Mouse (Mus musculus) neural tube, embryonic 13.5 days (tissue): ENCODE results near the gene Sft2d1. TPM values are rescaled to one million over a fixed set of nuclear protein-coding genes. Genes with fewer than 3 reads are reported as not detected.

ENCODE experiments used
- ATAC-seq: fragments of 200-750 bp; cut with Nextera tagmentation; 2 replicates; pipeline ENCODE4 v1.8.0; 2017; ENCODE audit warnings: low read depth, mild to moderate bottlenecking, moderate TSS enrichment, moderate library complexity
- H3K27ac ChIP-seq: fragments of 300-500 bp; sonication (generic); replicated peaks from 2 replicates; pipeline ENCODE4 v1.5.1; 2015; ENCODE audit warnings: moderate library complexity, mild to moderate bottlenecking, inconsistent platforms
- H3K27me3 ChIP-seq: fragments of 300-500 bp; sonication (generic); 2 replicates; pipeline ENCODE4 v1.6.1; 2015; ENCODE audit warnings: mild to moderate bottlenecking, inconsistent platforms
- H3K36me3 ChIP-seq: fragments of 300-500 bp; sonication (generic); 2 replicates; pipeline ENCODE4 v1.6.1; 2015; ENCODE audit warnings: mild to moderate bottlenecking, inconsistent platforms
- H3K4me1 ChIP-seq: fragments of 300-500 bp; sonication (generic); replicated peaks from 2 replicates; pipeline ENCODE4 v1.6.1; 2015; ENCODE audit warnings: inconsistent platforms
- H3K4me2 ChIP-seq: fragments of 300-500 bp; sonication (generic); 2 replicates; pipeline ENCODE4 v1.6.1; 2015; ENCODE audit warnings: inconsistent platforms, mild to moderate bottlenecking, moderate library complexity
- H3K4me3 ChIP-seq: fragments of 300-500 bp; sonication (generic); 2 replicates; pipeline ENCODE4 v1.5.1; 2015; ENCODE audit warnings: mild to moderate bottlenecking, inconsistent platforms
- H3K9ac ChIP-seq: fragments of 300-500 bp; sonication (generic); 2 replicates; pipeline ENCODE4 v1.6.1; 2015; ENCODE audit warnings: moderate library complexity, mild to moderate bottlenecking, inconsistent platforms
- H3K9me3 ChIP-seq: fragments of 300-500 bp; sonication (generic); 2 replicates; pipeline ENCODE4 v1.6.1; 2016; ENCODE audit warnings: inconsistent platforms
- WGBS: fragments of 180-500 bp; shearing (Covaris S2); methylation state at CpG from one replicate; pipeline ENCODE4 v1.1.7; 2015; 5-methylcytosine and 5-hydroxymethylcytosine counted together
- polyA plus RNA-seq: library from polyadenylated mRNA; unstranded; fragments of >200 nt; fragmentation: Nextera tagmentation; extraction: Ambion mirVana; gene quantifications from 2 replicates; pipeline ENCODE4 v1.2.1, GENCODE M21; 2015

Sft2d1 gene
- polyA plus RNA-seq, 1 experiment from 2014 or later, result 165 TPM

DNA sequence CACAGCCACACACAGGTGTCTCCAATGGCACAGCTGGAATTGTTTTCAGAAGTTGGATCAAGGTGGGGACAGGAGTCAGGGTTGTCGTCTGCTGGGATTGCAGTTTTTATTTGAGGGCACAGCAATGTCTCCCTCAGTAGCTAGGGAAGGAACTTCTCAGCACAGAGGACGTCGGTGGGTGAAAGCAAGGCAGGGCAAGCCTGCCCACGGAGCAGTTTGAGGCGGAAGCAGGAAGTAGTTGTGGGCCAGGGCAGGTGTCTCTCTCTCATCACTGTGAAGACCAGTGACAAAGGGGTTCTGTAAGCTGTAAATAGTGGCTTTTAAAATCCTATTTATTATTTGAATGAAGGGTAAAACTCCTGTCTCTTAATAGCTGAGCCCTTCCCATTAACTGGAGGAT lies 31.8 kb downstream of the Sft2d1 start:
- Histone ChIP-seq H3K27ac (no peak overlapping the region), H3K36me3 (no peaks in the 10 kb centered on the region), H3K9me3 (no peaks in the 10 kb centered on the region), H3K4me3 (no peak overlapping the region; the same call in 1 of the 2 replicates), H3K27me3 (peaks cover 33% of the 10 kb centered on the region), H3K4me2 (peak overlapping the region; percentile 98), H3K4me1 (peaks cover 43% of the 10 kb centered on the region), H3K9ac (0 out of 2 replicates have a peak overlapping the region, but pooled peaks have one; percentile 38)
- 55% methylated on average over 5 of the region's 5 CpGs for WGBS
- no peak for ATAC-seq

DNA sequence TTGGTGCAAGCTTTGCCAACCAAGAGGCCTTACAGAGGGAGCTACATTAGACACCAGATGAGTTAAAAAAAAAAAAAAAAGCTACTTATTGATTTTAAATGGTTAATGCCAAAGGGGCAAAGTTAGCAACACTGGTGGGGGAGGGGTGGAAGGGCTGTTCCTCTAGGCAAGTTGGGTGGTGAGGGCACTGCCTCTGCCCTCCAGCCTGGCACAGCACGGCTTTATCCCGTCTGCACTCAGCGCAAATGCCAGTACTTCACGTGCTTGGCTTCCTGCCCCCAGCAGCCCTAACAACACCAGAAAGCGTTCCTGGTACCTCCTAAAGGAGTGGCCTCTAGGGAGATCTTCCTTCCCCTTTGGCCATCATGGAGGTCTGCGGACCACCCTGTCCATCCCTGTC lies 32.5 kb downstream of the Sft2d1 start:
- 78% methylated on average over 6 of the region's 6 CpGs for WGBS
- peaks cover 43% of the 10 kb centered on the region for H3K4me1 ChIP-seq

DNA sequence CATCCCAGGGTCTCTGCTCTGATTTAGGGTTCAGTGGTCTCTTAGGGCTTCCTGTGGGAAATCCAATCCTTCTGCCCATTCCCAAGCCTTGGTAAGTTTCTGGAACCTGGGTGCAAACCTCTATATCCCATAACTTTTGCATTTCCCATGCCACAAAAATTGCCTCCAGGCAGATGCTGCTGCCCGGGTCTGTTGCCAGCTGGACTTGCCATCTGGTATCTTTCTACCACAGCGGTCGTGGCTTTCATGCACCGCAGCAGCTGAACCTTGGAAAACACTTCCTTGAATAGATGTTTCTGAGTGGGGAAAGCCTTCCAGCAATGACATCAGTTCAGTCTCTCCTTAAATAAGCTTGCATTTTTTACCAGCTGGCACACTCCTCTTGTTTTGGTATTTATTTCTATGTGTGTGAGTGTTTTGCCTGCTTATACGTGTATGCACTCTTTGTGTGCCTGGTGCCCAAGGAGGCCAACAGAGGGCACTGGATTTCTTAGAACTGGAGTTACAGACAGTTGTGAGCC lies 36.9 kb downstream of the Sft2d1 start:
- H3K36me3 ChIP-seq, result no peaks in the 10 kb centered on the region
- WGBS, result 71% methylated on average over 5 of the region's 5 CpGs

More for the DNA sequence above, 32.5 kb downstream of the Sft2d1 start:
- ATAC-seq, result no peak
- Histone ChIP-seq H3K27me3 (peaks cover 30% of the 10 kb centered on the region), H3K36me3 (no peaks in the 10 kb centered on the region), H3K9me3 (no peaks in the 10 kb centered on the region), H3K27ac (no peak overlapping the region), H3K9ac (no peak overlapping the region), H3K4me2 (peak overlapping the region; percentile 98), H3K4me3 (no peak overlapping the region)

DNA sequence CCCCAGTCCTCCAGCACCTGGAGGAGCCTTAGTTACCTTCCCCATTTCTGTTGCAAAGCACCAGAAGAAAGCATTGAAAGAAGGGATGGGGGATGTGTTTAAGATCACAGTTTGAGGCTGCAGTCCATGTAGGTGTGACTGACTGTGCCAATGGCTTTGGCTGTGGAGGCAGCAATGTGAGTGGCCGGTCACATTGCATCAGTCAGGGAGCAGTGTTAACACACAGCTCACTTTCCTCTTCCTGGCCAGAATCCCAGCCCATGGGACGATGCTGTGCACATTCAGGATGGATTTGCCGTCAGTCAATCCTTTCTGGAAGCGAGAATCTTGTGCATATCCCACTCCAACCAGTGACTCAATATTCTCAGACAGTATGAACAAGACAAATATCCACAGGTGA lies 38.0 kb downstream of the Sft2d1 start:
- H3K9me3 ChIP-seq, result no peaks in the 10 kb centered on the region
- H3K27ac ChIP-seq, result no peak overlapping the region
- no peak overlapping the region for H3K4me2 ChIP-seq
- peaks cover under 1% of the 10 kb centered on the region; the same call in 1 of the 2 replicates for H3K4me1 ChIP-seq
- no peak overlapping the region for H3K9ac ChIP-seq
- no peaks in the 10 kb centered on the region for H3K27me3 ChIP-seq
- no peaks in the 10 kb centered on the region for H3K36me3 ChIP-seq
- H3K4me3 ChIP-seq, result no peak overlapping the region
- ATAC-seq, result no peak
- WGBS, result 89% methylated on average over 4 of the region's 4 CpGs

More for the DNA sequence above, 36.9 kb downstream of the Sft2d1 start:
- ATAC-seq, result no peak
- peaks cover 10% of the 10 kb centered on the region for H3K4me1 ChIP-seq
- no peak overlapping the region for H3K4me2 ChIP-seq
- H3K27me3 ChIP-seq, result peaks cover 4% of the 10 kb centered on the region; the same call in 1 of the 2 replicates
- no peaks in the 10 kb centered on the region for H3K9me3 ChIP-seq
- no peak overlapping the region for H3K27ac ChIP-seq
- no peak overlapping the region for H3K9ac ChIP-seq
- no peak overlapping the region for H3K4me3 ChIP-seq

DNA sequence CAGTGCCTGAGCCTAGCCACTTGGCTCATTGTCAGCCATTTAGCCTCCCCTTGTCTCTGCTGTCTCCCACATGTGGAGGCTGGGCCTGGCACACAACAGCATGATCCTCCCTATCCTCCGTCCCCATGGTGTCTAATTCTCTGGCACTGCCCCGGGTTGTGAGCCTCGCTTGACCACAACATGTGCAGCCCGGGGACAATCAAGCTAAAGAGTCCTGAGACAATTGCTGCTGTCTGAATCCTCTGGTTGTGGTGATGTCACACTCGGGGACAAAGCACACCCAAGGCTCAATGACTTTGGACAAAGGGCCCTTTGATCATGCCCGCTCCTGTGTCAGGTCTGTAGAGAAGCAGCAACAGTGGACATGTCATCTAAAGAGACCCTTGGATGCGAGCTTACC lies 40.2 kb downstream of the Sft2d1 start:
- 28% methylated on average over 7 of the region's 7 CpGs for WGBS
- no peaks in the 10 kb centered on the region for H3K4me1 ChIP-seq
- ATAC-seq, result no peak
- H3K36me3 ChIP-seq, result no peaks in the 10 kb centered on the region
- no peaks in the 10 kb centered on the region for H3K9me3 ChIP-seq
- H3K4me3 ChIP-seq, result no peak overlapping the region
- no peaks in the 10 kb centered on the region for H3K27me3 ChIP-seq
- H3K27ac ChIP-seq, result no peak overlapping the region
- H3K4me2 ChIP-seq, result no peak overlapping the region
- no peak overlapping the region for H3K9ac ChIP-seq

DNA sequence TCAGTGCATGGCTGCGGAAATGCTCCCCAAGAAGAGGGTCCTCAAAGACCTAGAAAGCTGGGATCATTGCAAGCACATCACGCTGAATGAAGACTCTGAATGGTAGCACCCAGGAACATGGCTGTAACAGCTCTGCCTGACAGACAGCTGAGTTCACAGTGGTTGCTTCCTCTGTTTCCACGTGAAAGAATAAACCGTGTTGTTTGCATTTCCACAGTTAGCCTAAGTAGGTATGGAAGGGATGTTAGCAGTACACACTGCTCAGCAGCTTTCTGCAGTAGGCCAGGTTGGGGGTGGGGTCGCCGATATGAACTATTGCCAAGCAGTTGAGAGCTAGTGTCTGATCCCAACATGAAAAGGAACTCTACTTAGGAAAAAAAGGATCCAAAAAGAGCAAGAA lies 44.8 kb downstream of the Sft2d1 start, which contains the start of gene T2:
TSS of gene T2 (plus strand) at position 301 of the 400 bp plus-strand sequence.
- no peak within 1 kb of the TSS for H3K9ac ChIP-seq
- no peak for ATAC-seq
- no peaks in the 10 kb centered on the region for H3K36me3 ChIP-seq
- no peaks in the 10 kb centered on the region for H3K4me1 ChIP-seq
- H3K4me2 ChIP-seq, result no peak within 1 kb of the TSS
- no peaks in the 10 kb centered on the region for H3K9me3 ChIP-seq
- H3K27ac ChIP-seq, result no peak within 1 kb of the TSS
- H3K27me3 ChIP-seq, result no peaks in the 10 kb centered on the region
- WGBS, result 85% methylated on average over 6 of the region's 6 CpGs
- no peak within 1 kb of the TSS for H3K4me3 ChIP-seq

DNA sequence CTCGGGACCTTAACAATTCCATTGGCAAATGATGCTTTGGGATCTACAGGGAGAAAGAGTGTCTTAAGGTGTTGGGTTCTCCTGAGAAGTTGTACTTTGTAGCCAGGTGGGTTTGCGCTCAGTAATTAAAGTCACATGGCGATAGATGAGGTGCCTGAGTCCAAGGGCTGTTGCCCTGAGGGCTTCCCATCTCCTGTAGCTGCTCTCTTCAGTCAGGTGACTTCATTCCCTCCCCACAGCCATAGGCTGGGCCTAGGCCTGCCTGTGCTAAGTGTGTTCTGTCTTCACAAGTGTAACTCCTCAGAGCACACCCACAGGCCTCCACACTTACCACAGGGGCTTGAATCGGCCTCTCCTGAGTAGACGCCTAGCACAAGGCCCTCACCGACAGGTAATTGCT lies 46.6 kb downstream of the Sft2d1 start:
- no peaks in the 10 kb centered on the region for H3K27me3 ChIP-seq
- no peak overlapping the region for H3K4me3 ChIP-seq
- no peaks in the 10 kb centered on the region for H3K36me3 ChIP-seq
- H3K9me3 ChIP-seq, result no peaks in the 10 kb centered on the region
- no peak overlapping the region for H3K4me2 ChIP-seq
- peaks cover 9% of the 10 kb centered on the region; the same call in 1 of the 2 replicates for H3K4me1 ChIP-seq
- no peak overlapping the region for H3K9ac ChIP-seq
- WGBS, result 88% methylated on average over 6 of the region's 6 CpGs
- ATAC-seq, result no peak
- no peak overlapping the region for H3K27ac ChIP-seq

DNA sequence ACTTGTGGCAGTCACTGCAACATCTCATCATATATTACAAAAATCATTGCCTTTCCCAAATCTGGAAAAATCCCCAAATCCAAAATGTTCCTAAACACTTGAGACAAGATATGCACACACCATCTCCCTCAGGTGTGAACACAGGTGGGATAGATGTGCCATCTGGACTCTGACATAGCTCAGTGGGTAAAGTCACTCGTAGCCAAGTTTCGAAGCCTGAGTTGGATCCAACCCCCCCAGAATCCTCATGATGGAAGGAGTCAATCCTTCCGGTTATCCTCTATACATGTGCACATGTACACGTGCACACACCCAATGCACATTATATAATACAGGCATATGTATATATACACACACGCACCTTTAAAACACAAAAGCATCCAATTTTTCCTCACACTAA lies 50.0 kb downstream of the Sft2d1 start:
- Histone ChIP-seq H3K27me3 (no peaks in the 10 kb centered on the region), H3K27ac (no peak overlapping the region), H3K36me3 (no peaks in the 10 kb centered on the region), H3K4me2 (no peak overlapping the region), H3K9ac (no peak overlapping the region), H3K4me3 (no peak overlapping the region), H3K4me1 (peaks cover 9% of the 10 kb centered on the region; the same call in 1 of the 2 replicates), H3K9me3 (no peaks in the 10 kb centered on the region)
- no peak for ATAC-seq
- WGBS, result 92% methylated on average over 5 of the region's 5 CpGs

DNA sequence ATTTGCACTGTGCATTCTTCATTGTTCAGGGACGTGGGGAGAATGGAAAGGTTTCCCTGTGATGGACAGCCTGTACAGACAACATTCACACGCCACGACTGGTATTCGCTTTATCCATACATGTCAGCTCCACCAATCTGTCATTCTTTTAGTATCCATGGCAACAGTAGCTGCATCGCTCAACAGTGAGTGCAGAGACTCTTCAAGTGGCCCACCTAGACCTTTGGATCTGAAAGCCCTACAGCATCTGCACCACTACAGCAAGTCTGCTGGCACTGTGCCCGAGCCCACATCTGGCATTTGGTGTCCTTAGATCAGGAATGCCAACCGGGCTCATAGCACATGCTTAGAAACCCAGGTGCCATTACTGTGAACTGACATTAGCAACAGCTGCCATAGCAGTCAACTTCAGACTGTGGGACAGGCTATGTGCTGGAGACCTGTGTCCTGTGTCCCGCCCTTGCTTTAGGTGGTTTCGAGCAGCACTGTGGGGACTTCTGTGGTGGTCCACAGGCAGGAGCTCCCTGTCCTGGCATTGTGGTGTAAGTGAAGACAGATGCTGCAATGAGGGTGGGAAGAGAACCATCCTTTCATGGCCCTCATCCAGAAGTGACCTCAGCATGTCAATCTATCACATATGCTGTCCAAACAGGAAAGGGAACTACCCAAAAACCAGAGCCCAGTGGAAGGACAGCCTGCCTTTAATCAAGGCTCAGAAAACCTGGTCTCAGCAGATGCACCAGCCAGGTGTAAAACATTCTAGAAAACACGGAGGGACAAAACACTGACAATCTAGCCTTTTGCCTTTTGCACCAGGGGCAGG lies 50.6 kb downstream of the Sft2d1 start:
- no peaks in the 10 kb centered on the region for H3K36me3 ChIP-seq
- 61% methylated on average over 10 of the region's 10 CpGs for WGBS
- no peak overlapping the region for H3K9ac ChIP-seq
- no peaks in the 10 kb centered on the region for H3K9me3 ChIP-seq
- ATAC-seq, result no peak
- H3K27me3 ChIP-seq, result no peaks in the 10 kb centered on the region
- H3K4me1 ChIP-seq, result peaks cover 15% of the 10 kb centered on the region
- H3K4me2 ChIP-seq, result no peak overlapping the region
- no peak overlapping the region for H3K27ac ChIP-seq
- H3K4me3 ChIP-seq, result no peak overlapping the region

DNA sequence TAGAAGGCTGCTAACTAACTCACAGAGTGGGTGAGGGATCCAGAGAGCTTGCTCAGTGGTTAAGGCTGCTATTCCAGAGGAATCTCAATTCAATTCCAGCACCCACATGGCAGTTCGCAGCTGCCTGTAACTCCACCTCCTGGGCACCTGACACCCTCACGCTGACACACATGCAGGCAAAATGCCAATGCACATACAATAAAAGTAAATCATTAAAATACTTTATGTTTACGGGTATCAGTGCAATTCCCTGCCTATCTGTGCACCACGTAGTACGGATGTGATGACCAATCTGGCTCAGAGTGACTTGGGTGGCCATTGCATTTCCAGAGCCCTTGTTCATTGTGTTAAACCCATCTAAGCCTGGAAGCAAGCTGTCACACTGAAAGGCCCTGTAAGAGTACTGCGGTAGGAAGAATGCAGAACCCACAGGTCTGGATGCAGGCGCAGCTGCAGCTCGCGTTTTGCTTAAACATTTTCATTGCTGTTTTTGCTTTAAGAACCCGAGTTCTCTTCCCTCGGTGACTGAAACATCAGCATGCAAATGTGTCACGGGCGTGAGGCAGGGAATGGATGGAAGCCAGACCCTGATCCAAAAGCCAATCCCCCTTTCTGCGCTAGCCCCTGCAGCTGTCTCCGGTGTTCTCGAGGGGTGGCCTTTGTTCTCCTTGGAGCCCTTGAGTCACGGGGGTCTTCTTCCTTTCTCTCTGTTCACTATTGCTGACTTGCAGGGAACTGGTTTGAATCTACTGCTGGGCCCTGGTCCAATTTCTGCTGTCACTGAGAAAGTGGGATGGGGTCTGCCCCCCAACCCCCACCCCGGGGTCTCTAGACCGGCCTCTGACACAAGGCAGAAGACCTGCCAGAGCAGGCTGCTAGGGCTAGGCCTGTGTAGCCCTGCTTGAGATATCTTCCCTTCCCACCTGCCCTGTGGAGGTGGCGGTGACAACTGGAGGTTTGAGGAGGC lies 56.9 kb downstream of the Sft2d1 start:
- Histone ChIP-seq H3K27me3 (no peaks in the 10 kb centered on the region), H3K27ac (peak overlapping the region; percentile 99), H3K36me3 (no peaks in the 10 kb centered on the region), H3K4me2 (peak overlapping the region; percentile 44), H3K9ac (peak overlapping the region; percentile 70), H3K9me3 (no peaks in the 10 kb centered on the region), H3K4me1 (peaks cover 62% of the 10 kb centered on the region), H3K4me3 (no peak overlapping the region)
- peak; percentile 65 for ATAC-seq
- 10% methylated on average over 20 of the region's 20 CpGs for WGBS

DNA sequence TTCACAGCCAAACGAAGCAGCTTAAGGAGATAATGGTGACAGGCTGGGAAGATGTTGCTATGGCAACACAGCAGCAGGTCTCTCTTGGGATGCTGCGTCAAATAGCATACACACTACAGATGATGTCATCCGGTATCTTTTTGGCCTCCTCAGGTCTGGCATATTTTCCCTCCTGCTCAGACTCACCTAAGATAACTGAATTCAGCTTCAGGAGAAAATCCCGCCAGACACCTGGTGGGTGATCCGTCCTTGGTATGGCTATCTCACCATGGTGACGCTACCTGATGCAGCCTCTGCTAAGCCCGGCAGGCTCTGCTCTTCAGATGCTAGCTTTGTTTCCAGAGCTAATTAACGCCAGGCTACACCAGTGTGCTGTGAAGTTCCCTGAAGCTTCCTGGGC lies 57.7 kb downstream of the Sft2d1 start:
- 10% methylated on average over 8 of the region's 8 CpGs for WGBS
- Histone ChIP-seq H3K4me1 (peaks cover 70% of the 10 kb centered on the region), H3K36me3 (no peaks in the 10 kb centered on the region), H3K27ac (peak overlapping the region; percentile 99), H3K9me3 (no peaks in the 10 kb centered on the region), H3K27me3 (no peaks in the 10 kb centered on the region), H3K9ac (peak overlapping the region; percentile 70; the same call in 1 of the 2 replicates), H3K4me3 (no peak overlapping the region), H3K4me2 (peak overlapping the region; percentile 44)
- ATAC-seq, result peak; percentile 75

DNA sequence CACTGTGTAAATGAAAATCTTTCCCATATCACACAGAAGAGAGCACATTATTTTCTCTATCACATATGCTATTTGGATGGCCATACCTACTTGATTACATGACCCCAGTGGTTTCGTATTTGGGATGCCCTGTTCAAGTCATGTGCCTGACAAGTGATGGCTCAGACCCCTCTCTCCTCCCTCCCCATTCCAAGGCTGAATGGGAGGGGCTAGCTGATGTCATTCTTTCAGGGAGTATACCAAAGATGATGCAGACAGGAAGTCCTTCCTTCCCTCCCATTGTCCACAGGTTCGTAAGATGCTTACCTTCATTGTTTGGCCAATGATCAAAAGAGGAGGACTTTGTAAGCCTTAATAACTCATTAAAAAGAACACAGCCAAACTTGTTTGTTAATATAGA lies 58.3 kb downstream of the Sft2d1 start:
- peak overlapping the region; percentile 99 for H3K27ac ChIP-seq
- 64% methylated on average over 2 of the region's 2 CpGs for WGBS
- no peak for ATAC-seq
- no peak overlapping the region for H3K4me3 ChIP-seq
- no peaks in the 10 kb centered on the region for H3K36me3 ChIP-seq
- peaks cover 71% of the 10 kb centered on the region for H3K4me1 ChIP-seq
- H3K9ac ChIP-seq, result no peak overlapping the region
- no peaks in the 10 kb centered on the region for H3K27me3 ChIP-seq
- peak overlapping the region; percentile 44 for H3K4me2 ChIP-seq
- H3K9me3 ChIP-seq, result no peaks in the 10 kb centered on the region
